Mouse (Mus musculus) macrophage (primary cell): ENCODE data around the gene Acaa1b. TPM values are rescaled to one million over a fixed set of nuclear protein-coding genes. Genes with fewer than 3 reads are reported as not detected.

Experiments
- H3K27ac ChIP-seq: fragments of 350-480 bp; formaldehyde crosslinking; 2 replicates; pipeline ENCODE4 v1.9.0; 2021
- H3K36me3 ChIP-seq: fragments of 350-480 bp; formaldehyde crosslinking; 2 replicates; pipeline ENCODE4 v1.9.0; 2021; ENCODE audit errors: inconsistent target
- H3K4me3 ChIP-seq: fragments of 350-480 bp; formaldehyde crosslinking; 2 replicates; pipeline ENCODE4 v1.9.0; 2021; ENCODE audit errors: inconsistent target
- H3K79me2 ChIP-seq: fragments of 350-480 bp; formaldehyde crosslinking; 2 replicates; pipeline ENCODE4 v1.9.0; 2021; ENCODE audit errors: inconsistent target
- WGBS: methylation state at CpG from one replicate; pipeline ENCODE4 v1.1.7; 2026; ENCODE audit warnings: inconsistent platforms; ENCODE audit not compliant: missing documents; 5-methylcytosine and 5-hydroxymethylcytosine counted together
- polyA plus RNA-seq: library from polyadenylated mRNA; stranded (reverse); fragments of 250-400 nt; gene quantifications from 3 replicates; pipeline ENCODE4 v1.2.4, GENCODE M21; 2018; ENCODE audit warnings: inconsistent platforms

Gene Acaa1b
- polyA plus RNA-seq, 1 experiment from 2014 or later, result not detected

GRCm38 (mm10) chr9:119119409-119120167 lies 37.3 kb downstream of the Acaa1b start:
- H3K27ac ChIP-seq, result no peak overlapping the region
- H3K36me3 ChIP-seq, result no peaks in the 10 kb centered on the region
- no peak overlapping the region for H3K4me3 ChIP-seq
- 89% methylated on average over 18 of the region's 19 CpGs for WGBS
- no peaks in the 10 kb centered on the region for H3K79me2 ChIP-seq

GRCm38 (mm10) chr9:119114911-119115310 lies 42.0 kb downstream of the Acaa1b start:
- 88% methylated on average over 17 of the region's 17 CpGs for WGBS
- Histone ChIP-seq H3K79me2 (no peaks in the 10 kb centered on the region), H3K4me3 (no peak overlapping the region), H3K27ac (no peak overlapping the region), H3K36me3 (no peaks in the 10 kb centered on the region)

DNA sequence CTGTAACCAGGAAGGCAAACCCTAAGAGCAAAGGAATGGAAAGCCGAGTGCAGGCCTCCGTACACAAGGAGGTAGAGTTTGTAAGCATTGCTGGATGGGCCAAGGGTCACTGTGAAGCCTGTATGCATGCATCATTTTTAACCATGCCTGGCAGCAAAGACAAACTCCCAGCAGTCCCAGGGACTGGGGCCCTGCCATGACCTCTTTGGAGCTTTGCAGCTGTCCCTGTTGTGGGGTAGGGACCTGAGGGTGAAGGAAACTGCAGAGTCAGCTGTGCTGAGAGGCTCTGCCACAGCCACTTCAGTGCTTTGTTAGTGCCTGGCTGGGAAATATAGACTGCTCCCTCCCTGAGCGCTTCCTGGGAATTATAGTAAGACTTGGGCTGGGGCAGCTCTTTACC lies 46.3 kb downstream of the Acaa1b start:
- H3K27ac ChIP-seq, result no peak overlapping the region
- WGBS, result 88% methylated on average over 3 of the region's 3 CpGs
- H3K4me3 ChIP-seq, result no peak overlapping the region
- H3K36me3 ChIP-seq, result no peaks in the 10 kb centered on the region
- no peaks in the 10 kb centered on the region for H3K79me2 ChIP-seq

GRCm38 (mm10) chr9:119109685-119110353 lies 47.1 kb downstream of the Acaa1b start:
- Histone ChIP-seq H3K79me2 (no peaks in the 10 kb centered on the region), H3K4me3 (no peak overlapping the region), H3K27ac (no peak overlapping the region), H3K36me3 (no peaks in the 10 kb centered on the region)
- 86% methylated on average over 12 of the region's 12 CpGs for WGBS

- WGBS, result 77% methylated on average over 4 of the region's 4 CpGs
- H3K27ac ChIP-seq, result no peak overlapping the region
- H3K79me2 ChIP-seq, result no peaks in the 10 kb centered on the region
Observed at GRCm38 (mm10) chr9:119107566-119107965, 49.3 kb downstream of the Acaa1b start.

GRCm38 (mm10) chr9:119102783-119103113 lies 54.1 kb downstream of the Acaa1b start:
- H3K4me3 ChIP-seq, result peak overlapping the region; percentile 47
- H3K79me2 ChIP-seq, result no peaks in the 10 kb centered on the region
- no peaks in the 10 kb centered on the region for H3K36me3 ChIP-seq
- no peak overlapping the region for H3K27ac ChIP-seq
- WGBS, result 2% methylated on average over 19 of the region's 19 CpGs

More at GRCm38 (mm10) chr9:119107566-119107965, 49.3 kb downstream of the Acaa1b start:
- H3K4me3 ChIP-seq, result no peak overlapping the region
- H3K36me3 ChIP-seq, result no peaks in the 10 kb centered on the region

DNA sequence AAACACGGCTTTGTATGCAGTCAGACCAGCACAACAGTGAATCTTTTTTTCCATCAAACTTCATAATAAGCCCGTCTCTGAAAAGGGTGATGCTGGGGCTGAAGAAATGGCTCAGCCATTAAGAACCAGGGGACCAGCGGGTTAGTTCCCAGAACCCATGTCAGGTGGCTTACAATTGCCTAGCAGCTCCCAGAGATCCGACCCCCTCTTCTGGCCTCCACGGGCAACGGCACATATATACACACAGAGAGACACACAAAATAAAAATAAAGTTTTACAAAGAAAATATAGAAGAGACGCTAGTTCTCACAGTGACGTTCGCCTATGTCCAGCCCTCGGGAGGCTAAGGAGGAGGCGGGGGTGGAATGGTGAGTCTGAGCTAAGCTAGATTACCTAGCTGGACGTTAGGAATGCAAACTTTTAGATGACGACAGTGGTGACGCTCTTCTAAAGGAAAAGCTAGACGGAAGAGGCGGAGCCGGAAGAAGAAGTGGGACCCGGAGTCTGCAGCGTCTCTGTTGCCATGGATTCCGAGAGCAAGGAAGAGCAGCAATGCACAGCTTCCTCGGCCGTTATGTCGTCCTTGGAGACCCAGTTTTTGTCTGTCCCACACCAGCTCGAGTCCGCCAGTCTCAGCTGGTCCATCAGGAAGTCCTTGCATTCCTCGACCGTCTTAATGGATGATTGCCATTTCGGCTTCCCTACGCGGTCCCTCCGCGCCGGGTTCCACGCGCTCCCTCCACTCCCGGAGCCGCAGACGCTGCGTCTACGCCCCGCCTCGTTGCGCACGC lies 54.7 kb downstream of the Acaa1b start, which contains the start of gene Dlec1:
TSS of gene Dlec1 (plus strand) at position 487 of the 791 bp plus-strand sequence.
- H3K79me2 ChIP-seq, result no peaks in the 10 kb centered on the region
- H3K27ac ChIP-seq, result no peak within 1 kb of the TSS
- WGBS, result 3% methylated on average over 44 of the region's 44 CpGs
- no peaks in the 10 kb centered on the region for H3K36me3 ChIP-seq
- peak within 1 kb of the TSS; percentile 47 for H3K4me3 ChIP-seq

GRCm38 (mm10) chr9:119100177-119100898 lies 56.6 kb downstream of the Acaa1b start:
- 29% methylated on average over 15 of the region's 15 CpGs for WGBS
- Histone ChIP-seq H3K36me3 (no peaks in the 10 kb centered on the region), H3K27ac (no peak overlapping the region), H3K79me2 (no peaks in the 10 kb centered on the region), H3K4me3 (no peak overlapping the region)

Other genes with a start within 250 kb of the Acaa1b start
- gene Ctdspl, start 230.6 kb downstream of the Acaa1b start, polyA plus RNA-seq, result 1.9 to 6.3 TPM (median 3.1 TPM) in 3 replicates
- gene Vill, start 104.3 kb downstream of the Acaa1b start, polyA plus RNA-seq, result 16.0 to 25.2 TPM (median 19.3 TPM) in 3 replicates
- gene Plcd1, start 63.6 kb downstream of the Acaa1b start, polyA plus RNA-seq, result 0.42 to 0.81 TPM (median 0.52 TPM) in 3 replicates
- 0.06 to 0.12 TPM (median 0.10 TPM) in 3 replicates for gene Dlec1, start 54.6 kb downstream of the Acaa1b start, polyA plus RNA-seq
- not detected in 3 replicates for gene Gm47289, start 2.1 kb upstream of the Acaa1b start, polyA plus RNA-seq
- gene Slc22a13, start 52.0 kb upstream of the Acaa1b start, polyA plus RNA-seq, result not detected in 3 replicates
- 16.4 to 22.2 TPM (median 20.9 TPM) in 3 replicates for gene Oxsr1, start 165.3 kb upstream of the Acaa1b start, polyA plus RNA-seq
- gene Acaa1a, start 182.6 kb upstream of the Acaa1b start, polyA plus RNA-seq, result 27.8 to 102 TPM (median 60.2 TPM) in 3 replicates
- 43.1 to 84.4 TPM (median 77.6 TPM) in 3 replicates for gene Myd88, start 184.3 kb upstream of the Acaa1b start, polyA plus RNA-seq
- gene Xylb, start 200.3 kb upstream of the Acaa1b start, polyA plus RNA-seq, result 3.0 to 5.5 TPM (median 3.1 TPM) in 3 replicates
- gene Slc22a14, start 208.5 kb upstream of the Acaa1b start, polyA plus RNA-seq, result not detected in 3 replicates
- 0.65 to 1.7 TPM (median 0.74 TPM) in 3 replicates for gene Acvr2b, start 245.0 kb upstream of the Acaa1b start, polyA plus RNA-seq